Mouse (Mus musculus) gastrocnemius, adult 2 months (tissue): ENCODE data around the gene Ndufa7. TPM values are rescaled to one million over a fixed set of nuclear protein-coding genes. Genes with fewer than 3 reads are reported as not detected.
"Not testable (repeated sequence)": the region's sequence is repeated elsewhere in the genome, so short reads cannot be mapped to it uniquely, and the experiment has no call there.

Experiments used
- DNase-seq: peaks from one replicate; pipeline ENCODE4 v3.0.0; 2022
- H3K27ac ChIP-seq: fragments of 200-600 bp; 2 replicates; pipeline ENCODE4 v1.8.1; 2022; ENCODE audit warnings: mild to moderate bottlenecking
- H3K4me3 ChIP-seq: fragments of 200-600 bp; 2 replicates; pipeline ENCODE4 v1.8.1; 2022; ENCODE audit warnings: mild to moderate bottlenecking, moderate library complexity
- CTCF ChIP-seq: fragments of 200-600 bp; IDR thresholded peaks from 2 replicates; pipeline ENCODE4 v1.8.1; 2022; ENCODE audit warnings: antibody characterized with exemption, mild to moderate bottlenecking, moderate library complexity
- intact Hi-C: fragments of 180-260 bp; cut with DNase I; formaldehyde crosslinking; loops from one replicate; pipeline ENCODE4 v1.15.1; 2025
- microRNA-seq: library from miRNA; unstranded; fragments of <30 nt; microRNA quantifications from one replicate; pipeline ENCODE4 v1.2.0, GENCODE M21; 2021
- total RNA-seq, 2 experiments: library from RNA; stranded (reverse); gene quantifications; 2 replicates each; pipeline ENCODE4 v1.2.3; 2021

Ndufa7 gene
- total RNA-seq, 2 experiments from 2014 or later = 351 to 407 TPM

GRCm38 (mm10) chr17:33844196-33844595 lies 19.8 kb downstream of the Ndufa7 start:
- Histone ChIP-seq H3K4me3 (peak overlapping the region; percentile 84), H3K27ac (0 out of 2 replicates have a peak overlapping the region, but pooled peaks have one; percentile 91)
- intact Hi-C loops = no loop called here
- TF ChIP-seq CTCF = no peak
- no peak for DNase-seq

- Histone ChIP-seq H3K4me3 (no peak overlapping the region), H3K27ac (no peak overlapping the region)
- intact Hi-C loops = no loop called here
- no peak for TF ChIP-seq CTCF
- DNase-seq = no peak
Measured at GRCm38 (mm10) chr17:33848139-33848538, 23.8 kb downstream of the Ndufa7 start.

- Histone ChIP-seq H3K27ac (no peak overlapping the region), H3K4me3 (no peak overlapping the region)
- DNase-seq = no peak
- no peak for TF ChIP-seq CTCF
- intact Hi-C loops = no loop called here
Measured at GRCm38 (mm10) chr17:33851331-33851730, 27.0 kb downstream of the Ndufa7 start.

GRCm38 (mm10) chr17:33857816-33858215 lies 33.4 kb downstream of the Ndufa7 start:
- Histone ChIP-seq H3K27ac (no peak overlapping the region), H3K4me3 (no peak overlapping the region)
- TF ChIP-seq CTCF = no peak
- intact Hi-C loops = no loop called here
- no peak for DNase-seq

- intact Hi-C loops = no loop called here
- peak; percentile 56 for DNase-seq
- 0 out of 2 replicates have a peak overlapping the region, but pooled peaks have one; percentile 38 for H3K27ac ChIP-seq
- peak overlapping the region; percentile 21; the same call in 1 of the 2 replicates for H3K4me3 ChIP-seq
- TF ChIP-seq CTCF = peak; percentile 67
Measured at GRCm38 (mm10) chr17:33865330-33866030, 41.1 kb downstream of the Ndufa7 start.

- intact Hi-C loops, DNase-seq: not testable (repeated sequence)
- Histone ChIP-seq H3K27ac (peak within 1 kb of the TSS; percentile 73), H3K4me3 (peak within 1 kb of the TSS; percentile 50)
Measured at GRCm38 (mm10) chr17:33873537-33873936, 49.2 kb downstream of the Ndufa7 start, which contains the start of gene Gm7029. Gene Gm7029, plus strand, starts transcription at chr17:33873837.

- no peak for DNase-seq
- TF ChIP-seq CTCF = no peak
- Histone ChIP-seq H3K4me3 (peak overlapping the region; percentile 50), H3K27ac (peak overlapping the region; percentile 73)
- intact Hi-C loops = no loop called here
Measured at GRCm38 (mm10) chr17:33874411-33874810, 50.0 kb downstream of the Ndufa7 start.

GRCm38 (mm10) chr17:33875797-33876196 lies 51.4 kb downstream of the Ndufa7 start:
- TF ChIP-seq CTCF = peak; percentile 20; the same call in 1 of the 2 replicates
- intact Hi-C loops, H3K27ac ChIP-seq, DNase-seq, H3K4me3 ChIP-seq: not testable (repeated sequence)

- H3K27ac ChIP-seq, intact Hi-C loops, DNase-seq, H3K4me3 ChIP-seq: not testable (repeated sequence)
Measured at GRCm38 (mm10) chr17:33884320-33884719, 59.9 kb downstream of the Ndufa7 start.

GRCm38 (mm10) chr17:33887802-33888201 lies 63.4 kb downstream of the Ndufa7 start:
- intact Hi-C loops, H3K4me3 ChIP-seq, DNase-seq, H3K27ac ChIP-seq: not testable (repeated sequence)

Small RNA genes lying within 50 kb of the gene (microRNA-seq; reads per million reads assigned to microRNA genes)
- not detected for gene Gm27740

Other genes starting within 250 kb of the Ndufa7 start
- 1 to 10 TPM; 5.4 to 8.2 TPM for gene Zfp414, start 195.5 kb upstream of the Ndufa7 start, total RNA-seq
- under 1 TPM in 1 of 2 experiments, not detected in 1; 0.17 TPM for gene Pram1, start 186.5 kb upstream of the Ndufa7 start, total RNA-seq
- 10 to 100 TPM; 79.1 to 95.6 TPM for gene Hnrnpm, start 137.7 kb upstream of the Ndufa7 start, total RNA-seq
- gene March2, start 105.9 kb upstream of the Ndufa7 start, total RNA-seq = 10 to 100 TPM; 88.8 to 90.7 TPM
- gene Rab11b, start 64.0 kb upstream of the Ndufa7 start, total RNA-seq = 100 to 1,000 TPM; 134 to 150 TPM
- 1 to 10 TPM; 1.4 to 5.9 TPM for gene Angptl4, start 42.7 kb upstream of the Ndufa7 start, total RNA-seq
- gene Kank3, start 14.1 kb upstream of the Ndufa7 start, total RNA-seq = 10 to 100 TPM; 15.7 to 24.5 TPM
- gene Rps28, start within 50 bp of the Ndufa7 start, total RNA-seq = 100 to 1,000 TPM; 541 to 640 TPM
- gene Cd320, start 18.5 kb downstream of the Ndufa7 start, total RNA-seq = 10 to 100 TPM; 13.8 to 16.1 TPM
- not detected for gene Gm7029, start 49.3 kb downstream of the Ndufa7 start, total RNA-seq
- under 1 TPM; 0.23 to 0.33 TPM for gene Kifc1, start 66.1 kb downstream of the Ndufa7 start, total RNA-seq
- not detected for gene Platr17, start 80.6 kb downstream of the Ndufa7 start, total RNA-seq
- 10 to 100 TPM; 13.3 to 13.9 TPM for gene Daxx, start 84.8 kb downstream of the Ndufa7 start, total RNA-seq
- 10 to 100 TPM; 34.0 to 44.4 TPM for gene Tapbp, start 91.3 kb downstream of the Ndufa7 start, total RNA-seq
- gene Zbtb22, start 91.3 kb downstream of the Ndufa7 start, total RNA-seq = 10 to 100 TPM; 14.5 to 14.8 TPM
- gene Rgl2, start 105.0 kb downstream of the Ndufa7 start, total RNA-seq = 10 to 100 TPM; 31.4 to 34.0 TPM
- gene Pfdn6, start 115.8 kb downstream of the Ndufa7 start, total RNA-seq = 10 to 100 TPM; 51.2 to 67.6 TPM
- 1 to 10 TPM; 8.6 to 8.8 TPM for gene Wdr46, start 116.1 kb downstream of the Ndufa7 start, total RNA-seq
- 1 to 10 TPM; 1.3 to 1.4 TPM for gene B3galt4, start 126.9 kb downstream of the Ndufa7 start, total RNA-seq
- gene Vps52, start 131.2 kb downstream of the Ndufa7 start, total RNA-seq = 10 to 100 TPM; 31.7 to 33.4 TPM
- 100 to 1,000 TPM; 364 to 443 TPM for gene Rps18, start 131.4 kb downstream of the Ndufa7 start, total RNA-seq
- 10 to 100 TPM; 28.2 to 41.1 TPM for gene H2-K1, start 175.8 kb downstream of the Ndufa7 start, total RNA-seq
- gene Ring1, start 200.1 kb downstream of the Ndufa7 start, total RNA-seq = 10 to 100 TPM; 11.6 to 12.8 TPM
- 10 to 100 TPM; 69.9 to 82.3 TPM for gene H2-Ke6, start 203.5 kb downstream of the Ndufa7 start, total RNA-seq
- gene Slc39a7, start 207.1 kb downstream of the Ndufa7 start, total RNA-seq = 10 to 100 TPM; 44.6 to 49.5 TPM
- 10 to 100 TPM; 40.5 to 41.7 TPM for gene Rxrb, start 207.2 kb downstream of the Ndufa7 start, total RNA-seq
- 1 to 10 TPM; 3.0 to 9.6 TPM for gene Col11a2, start 214.9 kb downstream of the Ndufa7 start, total RNA-seq